Mouse (Mus musculus): ENCODE data around the gene Diexf.

GRCm38 (mm10) chr1:193059596-193059995 is 70.5 kb downstream of the Diexf start:
- TF ChIP-seq POLR2A (IDR thresholded peaks at IDR 0.05; ENCODE audit: low read depth, low read length) (no peak), CTCF (conservative IDR thresholded peaks at IDR 0.05; ENCODE audit: insufficient read depth, insufficient read length, low read depth, low read length) (no peak)
